Mouse (Mus musculus) heart, embryonic 11.5 days (tissue): ENCODE measurements around the gene Mdga1. TPM values are rescaled to one million over a fixed set of nuclear protein-coding genes. Genes with fewer than 3 reads are reported as not detected.

Experiments
- ATAC-seq: fragments of 200-750 bp; cut with Nextera tagmentation; replicated peaks from 2 replicates; pipeline ENCODE4 v1.8.0; 2017; ENCODE audit warnings: moderate library complexity; ENCODE audit not compliant: insufficient number of reproducible peaks, low FRiP score, low TSS enrichment
- H3K27ac ChIP-seq: fragments of 300-500 bp; sonication (generic); 2 replicates; pipeline ENCODE4 v1.5.1; 2014; ENCODE audit warnings: mild to moderate bottlenecking, low read depth, low read length
- H3K27me3 ChIP-seq: fragments of 300-500 bp; sonication (generic); 2 replicates; pipeline ENCODE4 v1.6.1; 2014; ENCODE audit warnings: mild to moderate bottlenecking, low read length, mixed read lengths; ENCODE audit not compliant: control insufficient read depth, insufficient read depth
- H3K36me3 ChIP-seq: fragments of 300-500 bp; sonication (generic); 2 replicates; pipeline ENCODE4 v1.6.1; 2014; ENCODE audit warnings: mild to moderate bottlenecking, low read length, moderate library complexity, mixed read lengths; ENCODE audit not compliant: control insufficient read depth, insufficient read depth
- H3K4me1 ChIP-seq: fragments of 300-500 bp; sonication (generic); 2 replicates; pipeline ENCODE4 v1.6.1; 2014; ENCODE audit warnings: low read length; ENCODE audit not compliant: control insufficient read depth, insufficient read depth
- H3K4me2 ChIP-seq: fragments of 300-500 bp; sonication (generic); 2 replicates; pipeline ENCODE4 v1.6.1; 2014; ENCODE audit warnings: mild to moderate bottlenecking, moderate library complexity
- H3K4me3 ChIP-seq: fragments of 300-500 bp; sonication (generic); 2 replicates; pipeline ENCODE4 v1.5.1; 2014; ENCODE audit warnings: low read depth, low read length
- H3K9ac ChIP-seq: fragments of 300-500 bp; sonication (generic); 2 replicates; pipeline ENCODE4 v1.6.1; 2014; ENCODE audit warnings: mild to moderate bottlenecking, low read depth, low read length, moderate library complexity
- H3K9me3 ChIP-seq: fragments of 300-500 bp; sonication (generic); replicated peaks from 2 replicates; pipeline ENCODE4 v1.6.1; 2016; ENCODE audit warnings: low read length; ENCODE audit not compliant: control insufficient read depth
- WGBS: fragments of 180-500 bp; shearing (Covaris S2); extraction: QIAGEN DNeasy Blood & Tissue Kit; methylation state at CpG from one replicate; pipeline ENCODE4 v1.1.7; 2014; ENCODE audit not compliant: insufficient replicate concordance; 5-methylcytosine and 5-hydroxymethylcytosine counted together
- polyA plus RNA-seq: library from polyadenylated mRNA; unstranded; fragments of >200 nt; fragmentation: Nextera tagmentation; extraction: Ambion mirVana; gene quantifications from 2 replicates; pipeline ENCODE4 v1.2.1, GENCODE M21; 2014

Mdga1 gene
- polyA plus RNA-seq, 1 experiment from 2014 or later = 1.7 TPM

- H3K9me3 ChIP-seq = no peaks in the 10 kb centered on the region
- 71% methylated on average over 18 of the region's 18 CpGs for WGBS
- no peak overlapping the region for H3K4me3 ChIP-seq
- H3K4me2 ChIP-seq = no peak overlapping the region
- peaks cover 3% of the 10 kb centered on the region for H3K4me1 ChIP-seq
- H3K27ac ChIP-seq = no peak overlapping the region
- no peak overlapping the region for H3K9ac ChIP-seq
- H3K27me3 ChIP-seq = peaks cover 13% of the 10 kb centered on the region
- no peak for ATAC-seq
- H3K36me3 ChIP-seq = no peaks in the 10 kb centered on the region
Observed at GRCm38 (mm10) chr17:29855702-29856580, 113.9 kb downstream of the Mdga1 start.

DNA sequence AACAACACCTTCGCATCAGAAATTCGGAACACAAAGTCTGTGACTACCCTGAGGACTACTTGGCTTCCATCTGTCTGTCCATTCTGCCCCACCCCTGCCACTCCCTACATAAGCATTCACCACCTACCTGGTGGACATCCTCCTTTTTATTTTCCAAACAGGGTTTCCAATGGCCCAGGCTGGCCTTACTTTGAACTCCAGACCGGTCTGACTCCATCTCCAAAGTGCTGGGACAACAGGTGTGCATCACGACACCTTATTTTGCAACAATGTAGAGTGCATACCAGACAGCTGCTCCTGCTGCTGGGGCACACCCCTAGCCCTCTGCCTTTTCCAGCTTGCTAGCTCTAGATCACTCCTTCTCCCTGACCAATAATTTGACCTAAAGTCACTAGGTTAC lies 115.1 kb downstream of the Mdga1 start:
- Histone ChIP-seq H3K4me3 (no peak overlapping the region), H3K27ac (no peak overlapping the region), H3K4me1 (peaks cover 5% of the 10 kb centered on the region), H3K9me3 (no peaks in the 10 kb centered on the region), H3K27me3 (peaks cover 13% of the 10 kb centered on the region), H3K9ac (no peak overlapping the region), H3K4me2 (no peak overlapping the region), H3K36me3 (no peaks in the 10 kb centered on the region)
- 84% methylated on average over 4 of the region's 4 CpGs for WGBS
- ATAC-seq = no peak

DNA sequence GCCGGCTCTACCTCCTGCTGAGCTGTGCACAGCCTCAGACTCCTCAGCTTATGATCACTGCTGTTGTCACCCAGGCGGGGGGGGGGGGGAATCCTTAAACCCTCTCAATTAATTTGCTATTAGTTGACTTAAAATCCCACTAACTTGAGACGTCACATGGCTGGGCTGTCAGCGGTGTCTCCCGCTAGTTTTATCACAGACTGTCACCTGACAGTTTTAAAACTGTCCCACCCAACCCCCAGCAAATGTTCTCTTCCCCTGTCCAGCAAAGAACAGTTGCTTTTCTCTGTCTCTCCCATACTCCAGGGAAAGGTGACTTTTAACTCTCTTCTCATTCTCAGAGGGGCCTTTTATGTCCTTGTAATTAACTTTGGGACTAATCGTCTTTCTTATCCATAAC lies 115.5 kb downstream of the Mdga1 start:
- Histone ChIP-seq H3K4me1 (peaks cover 4% of the 10 kb centered on the region), H3K27me3 (peaks cover 13% of the 10 kb centered on the region), H3K9me3 (no peaks in the 10 kb centered on the region), H3K4me2 (no peak overlapping the region), H3K36me3 (no peaks in the 10 kb centered on the region), H3K4me3 (no peak overlapping the region), H3K27ac (no peak overlapping the region), H3K9ac (no peak overlapping the region)
- no peak for ATAC-seq
- WGBS = 50% methylated on average over 6 of the region's 6 CpGs

DNA sequence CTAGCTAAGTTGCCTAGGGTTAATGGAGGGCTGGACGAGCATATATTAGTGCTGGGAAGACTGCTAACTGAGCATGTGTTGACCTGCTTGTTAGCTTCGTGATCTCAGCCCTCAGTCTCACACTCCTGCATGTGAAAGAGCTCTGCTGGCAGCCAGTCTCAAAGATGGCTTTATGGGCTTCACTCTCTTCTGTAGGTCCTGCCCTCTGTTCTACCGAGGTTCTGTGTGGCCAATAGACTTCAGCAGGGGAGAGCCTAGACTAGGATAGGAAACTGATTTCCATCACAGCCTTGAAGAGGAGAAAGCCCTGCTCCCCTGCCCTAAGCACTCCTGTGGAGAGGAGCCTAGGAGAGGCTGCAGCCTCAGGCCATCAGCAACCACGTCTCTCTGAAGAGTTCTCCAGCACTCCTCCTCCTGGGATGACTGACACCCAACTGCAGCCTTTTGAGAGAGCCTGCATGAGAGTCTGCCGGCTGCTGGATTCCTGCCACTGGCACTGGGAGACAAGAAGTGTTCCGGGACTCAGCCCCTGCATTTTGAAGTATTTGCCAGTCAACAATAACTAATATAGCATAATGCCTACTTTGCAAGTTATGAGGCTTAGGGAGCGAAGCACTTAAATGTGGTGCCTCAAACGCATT lies 116.9 kb downstream of the Mdga1 start:
- Histone ChIP-seq H3K9me3 (no peaks in the 10 kb centered on the region), H3K9ac (no peak overlapping the region), H3K4me1 (peaks cover 4% of the 10 kb centered on the region), H3K27ac (no peak overlapping the region), H3K4me2 (no peak overlapping the region), H3K36me3 (no peaks in the 10 kb centered on the region), H3K4me3 (no peak overlapping the region), H3K27me3 (peaks cover 13% of the 10 kb centered on the region)
- no peak for ATAC-seq
- 46% methylated on average over 8 of the region's 8 CpGs for WGBS

GRCm38 (mm10) chr17:29849436-29849797 lies 120.5 kb downstream of the Mdga1 start:
- no peak for ATAC-seq
- no peak overlapping the region for H3K4me2 ChIP-seq
- peaks cover 10% of the 10 kb centered on the region for H3K27me3 ChIP-seq
- H3K4me1 ChIP-seq = peaks cover 6% of the 10 kb centered on the region; the same call in 1 of the 2 replicates
- no peaks in the 10 kb centered on the region for H3K36me3 ChIP-seq
- no peak overlapping the region for H3K4me3 ChIP-seq
- H3K27ac ChIP-seq = no peak overlapping the region
- 79% methylated on average over 13 of the region's 13 CpGs for WGBS
- H3K9ac ChIP-seq = no peak overlapping the region
- H3K9me3 ChIP-seq = no peaks in the 10 kb centered on the region

DNA sequence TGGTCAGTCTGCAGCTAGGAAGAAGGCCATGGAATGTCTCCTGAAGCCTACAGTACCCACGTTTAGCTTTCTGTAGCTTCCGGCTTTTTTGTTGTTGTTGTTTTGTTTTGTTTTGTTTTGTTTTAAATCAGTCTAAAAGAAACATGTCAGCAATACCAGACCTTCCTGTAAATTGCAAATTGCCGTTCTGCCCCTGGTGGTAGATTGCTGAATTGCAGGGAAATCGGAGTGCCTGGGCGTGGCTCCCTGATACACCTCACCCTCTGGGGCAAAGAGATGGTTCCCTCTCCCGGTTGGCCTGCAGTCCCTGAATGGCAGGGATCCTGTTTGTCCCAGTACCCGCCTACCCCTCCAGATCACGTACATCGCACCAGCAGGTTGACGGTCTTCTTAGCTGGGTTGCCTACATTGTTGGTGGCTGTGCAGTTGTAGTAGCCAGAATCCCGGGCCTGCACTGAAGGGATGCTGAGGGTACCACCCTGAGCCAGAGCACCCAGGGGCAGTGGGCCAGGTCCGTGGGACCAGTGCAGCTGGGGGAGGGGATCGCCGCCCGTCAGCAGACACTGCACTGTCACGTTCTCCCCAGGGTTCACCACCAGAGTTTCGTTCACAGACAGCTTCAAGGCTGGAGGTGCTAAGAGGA lies 121.0 kb downstream of the Mdga1 start:
- H3K4me1 ChIP-seq = 0 out of 2 replicates have a peak, but pooled peaks cover 6% of the 10 kb centered on the region
- no peak overlapping the region for H3K27ac ChIP-seq
- no peak overlapping the region for H3K4me2 ChIP-seq
- H3K36me3 ChIP-seq = no peaks in the 10 kb centered on the region
- ATAC-seq = no peak
- no peak overlapping the region for H3K9ac ChIP-seq
- WGBS = 23% methylated on average over 17 of the region's 17 CpGs
- H3K9me3 ChIP-seq = no peaks in the 10 kb centered on the region
- peaks cover 10% of the 10 kb centered on the region for H3K27me3 ChIP-seq
- no peak overlapping the region for H3K4me3 ChIP-seq

DNA sequence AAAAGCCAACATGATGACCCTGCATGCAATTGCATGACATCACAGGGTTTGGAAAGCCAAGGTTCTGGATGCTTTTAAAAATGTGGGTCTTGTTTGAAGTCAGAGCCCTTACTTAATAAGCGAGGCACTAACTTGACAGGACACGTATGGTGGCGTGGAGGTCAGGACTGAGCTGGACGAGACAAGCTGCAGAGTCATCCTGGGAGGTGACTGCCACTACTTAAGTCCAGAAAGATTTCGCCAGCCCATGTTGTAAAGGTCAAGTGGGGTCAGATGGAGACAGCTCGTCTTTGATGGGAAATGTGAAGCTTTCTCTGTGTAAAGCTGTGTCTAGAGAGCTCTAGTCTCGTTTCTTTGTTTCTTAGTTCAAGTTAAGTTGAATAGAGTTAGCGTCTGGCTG lies 122.6 kb downstream of the Mdga1 start:
- Histone ChIP-seq H3K27ac (no peak overlapping the region), H3K4me3 (no peak overlapping the region), H3K36me3 (no peaks in the 10 kb centered on the region), H3K27me3 (peaks cover 14% of the 10 kb centered on the region), H3K9ac (no peak overlapping the region), H3K4me1 (0 out of 2 replicates have a peak, but pooled peaks cover 6% of the 10 kb centered on the region), H3K9me3 (no peaks in the 10 kb centered on the region), H3K4me2 (no peak overlapping the region)
- ATAC-seq = no peak
- 38% methylated on average over 8 of the region's 8 CpGs for WGBS

GRCm38 (mm10) chr17:29846284-29846683 lies 123.6 kb downstream of the Mdga1 start:
- H3K27me3 ChIP-seq = 0 out of 2 replicates have a peak, but pooled peaks cover 7% of the 10 kb centered on the region
- H3K36me3 ChIP-seq = no peaks in the 10 kb centered on the region
- H3K4me1 ChIP-seq = peaks cover 6% of the 10 kb centered on the region; the same call in 1 of the 2 replicates
- H3K4me3 ChIP-seq = no peak overlapping the region
- H3K9me3 ChIP-seq = no peaks in the 10 kb centered on the region
- 37% methylated on average over 15 of the region's 15 CpGs for WGBS
- ATAC-seq = no peak
- H3K9ac ChIP-seq = no peak overlapping the region
- no peak overlapping the region for H3K4me2 ChIP-seq
- H3K27ac ChIP-seq = no peak overlapping the region
